ENCODE assay signal across 9 mouse cellular contexts in the genomic region with DNA sequence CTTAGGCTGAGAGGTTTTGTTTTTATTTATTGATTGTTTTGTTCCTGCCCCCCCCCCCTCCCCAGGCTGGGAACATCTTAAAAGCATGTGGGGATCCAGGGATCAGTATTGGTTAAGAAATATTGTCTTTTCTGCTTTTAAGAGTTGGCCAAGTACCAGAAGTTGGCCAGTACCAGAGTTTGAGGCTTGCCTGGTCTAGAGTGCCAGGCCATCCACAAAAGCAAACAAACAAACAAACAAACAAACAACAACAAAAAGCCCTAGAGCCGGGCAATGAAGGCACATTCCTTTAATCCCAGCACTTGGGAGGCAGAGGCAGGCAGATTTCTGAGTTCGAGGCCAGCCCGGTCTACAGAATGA. TPM values are rescaled to one million over a fixed set of nuclear protein-coding genes. Genes with fewer than 3 reads are reported as not detected.
DNase-seq lines count a peak whose midpoint lies in the region; ATAC-seq and TF ChIP-seq lines count a peak whose summit lies in the region.
"Had no signal": no experiment of that assay in that cellular context is flagged by ENCODE, and none has a peak within 500 bp of the region (broad histone marks: within the 10 kb centered on the region; RNA-seq: fewer than 3 reads in every experiment).

No protein-coding gene starts in this region.

- 38% methylated on average over 3 of the region's 3 CpGs for WGBS in embryonic facial prominence, embryonic 12.5 days
- WGBS in limb, embryonic 14.5 days = 31% methylated on average over 3 of the region's 3 CpGs
- 59% methylated on average over 3 of the region's 3 CpGs for WGBS in neural tube, embryonic 15.5 days

- no peak for TF ChIP-seq POLR2A in limb, embryonic 14.5 days (IDR thresholded peaks at IDR 0.05; ENCODE audit: borderline replicate concordance, extremely low read depth, insufficient read depth, insufficient read length)

- TF ChIP-seq CTCF in left cerebral cortex, adult 2 months (IDR thresholded peaks at IDR 0.05) = no peak

- DNase-seq in left cerebral cortex, adult 2 months (ENCODE audit: extremely low spot score in 1 of 2, low spot score in 2 of 2) = no peak
- no peak for DNase-seq in left cerebral cortex, postnatal 4 days
- DNase-seq in limb, embryonic 14.5 days (ENCODE audit: low spot score) = no peak
- no peak for DNase-seq in c-Kit-positive CD71-positive TER-119-positive erythroid progenitor cells, embryonic 14.5 days (ENCODE audit: low spot score)
- DNase-seq in gastrocnemius, postnatal 25 days = no peak
- no peak for DNase-seq in left cerebral cortex, postnatal 36 days (ENCODE audit: low spot score in 2 of 2)
- DNase-seq: lung, postnatal 4 days had no signal

- no peaks in the 10 kb centered on the region for H3K36me3 ChIP-seq in embryonic facial prominence, embryonic 12.5 days
- H3K36me3 ChIP-seq in limb, embryonic 14.5 days (ENCODE audit: control insufficient read depth, insufficient read depth, low read length) = no peaks in the 10 kb centered on the region
- no peaks in the 10 kb centered on the region for H3K36me3 ChIP-seq in neural tube, embryonic 15.5 days

- intact Hi-C loops in left cerebral cortex, adult 2 months (cut with DNase I) = no loop called here
- intact Hi-C loops in left cerebral cortex, postnatal 4 days (cut with DNase I) = no loop called here
- intact Hi-C loops in left cerebral cortex, postnatal 36 days (cut with DNase I) = no loop called here

- H3K27ac ChIP-seq in left cerebral cortex, adult 2 months = peak overlapping the region; percentile 91
- H3K27ac ChIP-seq in embryonic facial prominence, embryonic 12.5 days = peak overlapping the region; percentile 78; the same call in 1 of the 2 replicates
- H3K27ac ChIP-seq in limb, embryonic 14.5 days (replicated peaks; ENCODE audit: low read depth, low read length) = peak overlapping the region; percentile 43; the same call in 1 of the 2 replicates
- peak overlapping the region; percentile 85 for H3K27ac ChIP-seq in neural tube, embryonic 15.5 days (replicated peaks)

- H3K4me1 ChIP-seq in embryonic facial prominence, embryonic 12.5 days = peaks cover 2% of the 10 kb centered on the region
- H3K4me1 ChIP-seq in limb, embryonic 14.5 days (ENCODE audit: control insufficient read depth, insufficient read depth, low read length) = no peaks in the 10 kb centered on the region; the same call in 1 of the 2 replicates
- peaks cover 8% of the 10 kb centered on the region for H3K4me1 ChIP-seq in neural tube, embryonic 15.5 days

- H3K9ac ChIP-seq in embryonic facial prominence, embryonic 12.5 days = no peak overlapping the region
- H3K9ac ChIP-seq in limb, embryonic 14.5 days (ENCODE audit: low read depth, low read length, severe bottlenecking) = no peak overlapping the region
- H3K9ac ChIP-seq in neural tube, embryonic 15.5 days (replicated peaks) = no peak overlapping the region

- H3K27me3 ChIP-seq in embryonic facial prominence, embryonic 12.5 days = no peaks in the 10 kb centered on the region
- no peaks in the 10 kb centered on the region for H3K27me3 ChIP-seq in limb, embryonic 14.5 days (ENCODE audit: control insufficient read depth, insufficient read depth, low read length)
- H3K27me3 ChIP-seq in neural tube, embryonic 15.5 days (replicated peaks) = no peaks in the 10 kb centered on the region

- no peaks in the 10 kb centered on the region for H3K9me3 ChIP-seq in embryonic facial prominence, embryonic 12.5 days
- H3K9me3 ChIP-seq in limb, embryonic 14.5 days (ENCODE audit: control insufficient read depth, low read length) = no peaks in the 10 kb centered on the region
- no peaks in the 10 kb centered on the region for H3K9me3 ChIP-seq in neural tube, embryonic 15.5 days (replicated peaks)

- ATAC-seq in embryonic facial prominence, embryonic 12.5 days (ENCODE audit: insufficient number of reproducible peaks, insufficient read depth, low FRiP score, low TSS enrichment) = no peak
- ATAC-seq in limb, embryonic 14.5 days (ENCODE audit: low FRiP score, low read depth) = no peak
- ATAC-seq in neural tube, embryonic 15.5 days (ENCODE audit: low FRiP score) = no peak

- no peak overlapping the region for H3K4me2 ChIP-seq in embryonic facial prominence, embryonic 12.5 days (replicated peaks)
- no peak overlapping the region for H3K4me2 ChIP-seq in limb, embryonic 14.5 days (replicated peaks; ENCODE audit: low read depth, low read length, severe bottlenecking)
- H3K4me2 ChIP-seq in neural tube, embryonic 15.5 days = no peak overlapping the region

- no peak overlapping the region for H3K4me3 ChIP-seq in left cerebral cortex, adult 2 months
- no peak overlapping the region for H3K4me3 ChIP-seq in embryonic facial prominence, embryonic 12.5 days
- no peak overlapping the region for H3K4me3 ChIP-seq in limb, embryonic 14.5 days (replicated peaks; ENCODE audit: low read length)
- no peak overlapping the region for H3K4me3 ChIP-seq in neural tube, embryonic 15.5 days (replicated peaks)

RNA-seq across cellular contexts. Expression of a gene that starts 5.8 kb away (rescaled TPM):
- 1 to 10 TPM; 3.6 to 4.0 TPM for total RNA-seq in left cerebral cortex, adult 2 months (2021)
- 1 to 10 TPM; 5.8 to 6.9 TPM for total RNA-seq in left cerebral cortex, postnatal 4 days (2021)
- 7.1 and 7.2 TPM in 2 replicates for polyA plus RNA-seq in embryonic facial prominence, embryonic 12.5 days (2016; fragmentation: Nextera tagmentation; extraction: Ambion mirVana)
- 7.6 and 8.3 TPM in 2 replicates for polyA plus RNA-seq in limb, embryonic 14.5 days (2012; rRNA removed)
- 6.5 and 7.6 TPM in 2 replicates for polyA plus RNA-seq in limb, embryonic 14.5 days (2014; fragmentation: Nextera tagmentation; extraction: Ambion mirVana)
- polyA plus RNA-seq in neural tube, embryonic 15.5 days (2015; fragmentation: Nextera tagmentation; extraction: Ambion mirVana) = 6.4 and 8.9 TPM in 2 replicates
- 1 to 10 TPM; 3.8 to 5.3 TPM for total RNA-seq in gastrocnemius, postnatal 25 days (2021)
- total RNA-seq in left cerebral cortex, postnatal 36 days (2021) = 1 to 10 TPM; 2.5 to 4.2 TPM
